Mouse (Mus musculus) erythroblast, embryonic 14.5 days (primary cell): ENCODE data around the gene Sfmbt1. TPM values are rescaled to one million over a fixed set of nuclear protein-coding genes. Genes with fewer than 3 reads are reported as not detected.

ENCODE experiments used
- H3K27me3 ChIP-seq: 2 replicates; pipeline ENCODE4 v1.6.1; 2012; ENCODE audit warnings: inconsistent platforms; ENCODE audit not compliant: control insufficient read depth
- H3K36me3 ChIP-seq: 2 replicates; pipeline ENCODE4 v1.6.1; 2012; ENCODE audit warnings: mild to moderate bottlenecking, inconsistent platforms; ENCODE audit not compliant: control insufficient read depth
- H3K4me1 ChIP-seq: 2 replicates; pipeline ENCODE4 v1.6.1; 2012; ENCODE audit warnings: inconsistent platforms; ENCODE audit not compliant: control insufficient read depth
- H3K4me3 ChIP-seq: replicated peaks from 2 replicates; pipeline ENCODE3; 2012; ENCODE audit warnings: moderate library complexity, mild to moderate bottlenecking, inconsistent platforms
- H3K9me3 ChIP-seq: 2 replicates; pipeline ENCODE4 v1.6.1; 2012; ENCODE audit warnings: low read length, inconsistent platforms, mixed read lengths; ENCODE audit not compliant: control insufficient read depth
- GATA1 ChIP-seq: IDR thresholded peaks from 2 replicates; pipeline ENCODE4 v1.6.1; 2012; ENCODE audit warnings: low read length, inconsistent platforms, mixed read lengths
- TAL1 ChIP-seq: IDR thresholded peaks from 3 replicates; pipeline ENCODE4 v1.6.1; 2012; ENCODE audit warnings: low read length, inconsistent platforms, mixed read lengths
- polyA plus RNA-seq: library from polyadenylated mRNA; stranded (reverse); fragments of >175 nt; gene quantifications from 2 replicates; pipeline ENCODE4 v1.2.3, GENCODE M21; 2012

Gene Sfmbt1
- polyA plus RNA-seq, 1 experiment = 0.13 TPM

DNA sequence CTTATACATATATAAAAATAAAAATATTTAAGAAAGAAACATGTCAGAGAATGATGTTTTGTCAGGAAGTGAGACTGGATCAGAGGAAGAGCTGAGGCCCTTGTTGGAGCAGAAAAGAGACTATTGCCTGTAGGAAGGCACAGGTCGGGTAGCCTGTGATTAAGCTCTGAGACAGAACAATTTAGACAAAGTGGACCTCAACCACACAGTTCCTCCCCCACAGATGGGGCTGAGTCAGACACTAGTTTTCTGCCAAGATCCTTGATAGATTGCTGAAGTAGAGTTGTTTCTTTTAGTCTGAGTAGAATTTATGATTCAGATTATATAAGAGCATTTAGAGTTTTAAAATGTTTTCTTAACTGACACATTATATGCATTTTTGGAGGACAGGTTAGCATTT lies 74.8 kb downstream of the Sfmbt1 start:
- H3K4me1 ChIP-seq = peaks cover 3% of the 10 kb centered on the region
- H3K36me3 ChIP-seq = peaks cover 84% of the 10 kb centered on the region
- TF ChIP-seq TAL1 (no peak), GATA1 (no peak)
- H3K4me3 ChIP-seq = no peak overlapping the region
- H3K27me3 ChIP-seq = no peaks in the 10 kb centered on the region
- no peaks in the 10 kb centered on the region for H3K9me3 ChIP-seq

DNA sequence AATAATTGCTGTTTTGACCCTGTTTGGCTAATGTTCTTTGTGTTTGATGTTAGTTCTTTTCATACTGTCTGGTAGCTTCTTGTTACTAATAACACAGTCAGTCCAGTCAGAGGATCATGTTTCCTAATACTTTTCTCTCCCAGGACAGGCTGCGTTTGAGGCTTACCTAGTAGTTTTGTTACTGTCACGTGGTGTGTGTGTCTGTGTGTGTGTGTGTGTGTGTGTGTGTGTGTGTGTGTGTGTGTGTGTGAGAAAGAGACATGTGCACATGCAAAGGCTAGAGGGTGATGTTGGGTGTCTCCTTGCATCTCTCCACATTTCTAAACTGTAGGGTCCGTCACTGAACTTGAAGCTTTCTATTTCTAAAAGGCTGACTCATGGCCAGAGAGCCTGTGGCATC lies 78.2 kb downstream of the Sfmbt1 start:
- Histone ChIP-seq H3K27me3 (no peaks in the 10 kb centered on the region), H3K4me3 (no peak overlapping the region), H3K9me3 (no peaks in the 10 kb centered on the region), H3K4me1 (peaks cover 3% of the 10 kb centered on the region), H3K36me3 (peaks cover 84% of the 10 kb centered on the region)
- TF ChIP-seq GATA1 (no peak), TAL1 (no peak)

DNA sequence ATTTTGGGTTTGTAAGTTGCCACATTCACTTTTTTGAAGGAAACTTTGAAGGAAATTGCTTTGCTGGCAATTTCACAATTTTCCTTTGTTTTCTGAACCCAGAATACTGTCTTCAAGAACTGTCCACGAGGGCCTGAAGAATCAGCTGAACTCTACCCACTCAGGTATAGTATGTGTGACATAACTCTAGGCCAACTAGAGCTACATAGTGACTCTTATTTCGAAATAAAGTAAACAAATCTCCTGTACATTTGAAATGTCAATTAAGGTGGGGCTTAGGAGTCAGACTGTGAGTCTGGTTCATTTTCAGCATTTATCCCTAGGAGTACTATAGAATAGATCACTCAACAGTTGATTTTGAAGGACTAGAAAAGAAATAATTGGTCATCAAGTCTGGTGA lies 87.1 kb downstream of the Sfmbt1 start:
- Histone ChIP-seq H3K36me3 (peaks cover 75% of the 10 kb centered on the region), H3K9me3 (no peaks in the 10 kb centered on the region), H3K27me3 (no peaks in the 10 kb centered on the region), H3K4me1 (no peaks in the 10 kb centered on the region), H3K4me3 (no peak overlapping the region)
- TF ChIP-seq TAL1 (no peak), GATA1 (no peak)

DNA sequence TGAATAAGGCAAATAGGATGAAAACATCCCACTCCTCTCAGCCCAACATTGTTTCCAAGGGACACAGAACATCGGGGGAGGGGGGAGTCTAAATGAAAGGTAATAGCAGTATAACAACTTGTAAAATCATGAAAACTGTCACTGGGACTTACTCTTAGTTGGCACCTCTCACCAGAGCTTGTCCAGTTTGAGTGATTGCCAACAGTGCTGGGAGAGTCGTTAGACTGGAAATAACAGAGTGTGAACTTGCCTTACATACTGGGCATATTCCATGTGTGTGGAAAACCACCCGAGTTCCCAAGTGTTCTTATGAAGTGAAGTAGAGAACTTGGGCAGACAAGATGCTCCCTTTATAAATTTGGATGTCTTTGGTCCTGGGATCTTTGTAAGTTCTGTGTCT lies 106.5 kb downstream of the Sfmbt1 start:
- Histone ChIP-seq H3K36me3 (peaks cover 56% of the 10 kb centered on the region), H3K9me3 (no peaks in the 10 kb centered on the region), H3K27me3 (no peaks in the 10 kb centered on the region), H3K4me3 (no peak overlapping the region), H3K4me1 (peaks cover 9% of the 10 kb centered on the region)
- no peak for TF ChIP-seq TAL1
- no peak for TF ChIP-seq GATA1

DNA sequence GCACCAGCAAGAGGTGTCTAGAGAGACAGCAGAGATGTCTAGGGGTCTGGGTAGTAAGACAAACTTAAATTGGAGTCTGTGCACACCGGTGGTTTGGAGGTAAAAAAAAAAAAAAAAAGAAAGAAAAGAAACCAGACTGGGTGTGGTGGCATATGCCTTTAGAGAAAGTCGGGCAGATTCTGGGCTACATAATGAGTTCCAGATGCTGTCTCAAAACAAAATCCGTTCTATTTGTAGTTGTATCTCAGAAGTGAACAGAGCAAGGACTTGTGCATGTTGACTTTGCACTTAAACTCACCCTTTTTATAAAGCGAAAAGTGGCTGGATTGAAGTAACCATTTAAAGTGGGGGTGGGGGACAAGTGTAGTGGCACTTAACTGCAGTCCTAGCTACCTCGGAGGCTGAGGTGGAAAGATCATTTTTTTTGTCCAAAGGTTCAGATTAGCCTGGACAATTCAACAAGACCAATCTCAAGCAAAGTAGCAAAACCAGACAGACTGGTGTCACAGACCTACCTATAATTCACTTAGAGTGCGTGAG lies 109.9 kb downstream of the Sfmbt1 start:
- TF ChIP-seq TAL1 (no peak), GATA1 (no peak)

DNA sequence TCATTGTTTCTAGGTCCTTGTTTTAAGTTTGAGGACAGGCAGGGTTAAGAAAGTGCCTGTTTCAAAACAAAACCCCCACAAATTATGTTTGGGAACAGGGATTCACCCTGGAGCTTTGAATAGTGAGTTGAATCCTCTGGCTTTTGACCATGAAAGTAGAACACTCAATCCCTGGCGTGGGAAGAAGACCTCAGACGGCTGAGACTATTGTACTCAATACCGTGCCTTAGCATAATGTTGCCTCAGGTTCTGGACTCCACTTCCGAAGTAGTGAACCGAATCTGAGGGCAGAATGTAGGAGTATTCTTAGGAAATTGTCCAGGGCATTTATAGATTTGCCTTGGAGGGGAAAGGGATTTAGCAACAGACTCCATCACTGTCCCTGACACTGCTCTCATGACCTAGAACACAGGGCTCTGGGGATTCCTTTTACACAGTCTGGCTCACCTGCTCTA lies 110.4 kb downstream of the Sfmbt1 start:
- H3K4me1 ChIP-seq = peaks cover 48% of the 10 kb centered on the region
- no peak for TF ChIP-seq TAL1
- no peak for TF ChIP-seq GATA1

More for the DNA sequence above, 109.9 kb downstream of the Sfmbt1 start:
- H3K36me3 ChIP-seq = peaks cover 24% of the 10 kb centered on the region
- H3K4me3 ChIP-seq = no peak overlapping the region
- no peaks in the 10 kb centered on the region for H3K9me3 ChIP-seq
- peaks cover 43% of the 10 kb centered on the region for H3K4me1 ChIP-seq
- no peaks in the 10 kb centered on the region for H3K27me3 ChIP-seq

DNA sequence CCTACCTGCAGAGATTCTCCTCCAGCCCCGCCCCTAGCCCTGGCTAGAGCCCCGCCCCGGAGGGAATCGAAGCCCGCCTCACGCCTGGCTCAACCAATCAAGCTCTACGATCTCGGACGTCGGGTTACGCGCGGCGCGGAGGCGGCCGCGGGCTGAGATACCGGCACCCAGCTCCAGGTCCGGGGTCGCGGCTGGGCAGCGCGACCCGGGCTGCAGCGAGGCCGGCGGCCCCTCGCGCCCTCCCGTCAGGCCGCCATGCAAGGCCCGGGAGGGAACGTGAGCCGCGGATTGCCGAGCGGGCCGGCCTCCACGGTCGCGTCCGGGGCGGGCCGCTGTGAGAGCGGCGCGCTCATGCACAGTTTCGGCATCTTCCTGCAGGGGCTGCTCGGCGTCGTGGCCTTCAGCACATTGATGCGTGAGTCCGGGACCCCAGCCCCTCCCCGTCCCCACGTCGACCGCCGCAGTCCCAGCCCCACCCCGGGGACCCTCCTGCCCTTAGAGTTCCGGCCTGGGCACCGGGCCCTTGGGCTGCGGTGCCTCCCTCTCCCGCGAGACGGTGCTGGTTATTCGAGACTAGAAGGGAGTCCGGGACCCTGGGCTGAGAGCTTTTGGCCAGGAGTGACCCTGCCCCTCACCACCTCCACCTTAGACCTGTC lies 111.0 kb downstream of the Sfmbt1 start, which contains the start of gene Tmem110:
Tmem110 (plus strand) TSS at position 115 of the 656 bp plus-strand sequence.
- Histone ChIP-seq H3K4me1 (peaks cover 54% of the 10 kb centered on the region), H3K9me3 (no peaks in the 10 kb centered on the region), H3K4me3 (peak within 1 kb of the TSS; percentile 70), H3K36me3 (peaks cover 13% of the 10 kb centered on the region), H3K27me3 (no peaks in the 10 kb centered on the region)
- no peak for TF ChIP-seq TAL1
- TF ChIP-seq GATA1 = no peak

More for the DNA sequence above, 110.4 kb downstream of the Sfmbt1 start:
- H3K9me3 ChIP-seq = no peaks in the 10 kb centered on the region
- H3K36me3 ChIP-seq = peaks cover 18% of the 10 kb centered on the region
- peak overlapping the region; percentile 70 for H3K4me3 ChIP-seq
- no peaks in the 10 kb centered on the region for H3K27me3 ChIP-seq

DNA sequence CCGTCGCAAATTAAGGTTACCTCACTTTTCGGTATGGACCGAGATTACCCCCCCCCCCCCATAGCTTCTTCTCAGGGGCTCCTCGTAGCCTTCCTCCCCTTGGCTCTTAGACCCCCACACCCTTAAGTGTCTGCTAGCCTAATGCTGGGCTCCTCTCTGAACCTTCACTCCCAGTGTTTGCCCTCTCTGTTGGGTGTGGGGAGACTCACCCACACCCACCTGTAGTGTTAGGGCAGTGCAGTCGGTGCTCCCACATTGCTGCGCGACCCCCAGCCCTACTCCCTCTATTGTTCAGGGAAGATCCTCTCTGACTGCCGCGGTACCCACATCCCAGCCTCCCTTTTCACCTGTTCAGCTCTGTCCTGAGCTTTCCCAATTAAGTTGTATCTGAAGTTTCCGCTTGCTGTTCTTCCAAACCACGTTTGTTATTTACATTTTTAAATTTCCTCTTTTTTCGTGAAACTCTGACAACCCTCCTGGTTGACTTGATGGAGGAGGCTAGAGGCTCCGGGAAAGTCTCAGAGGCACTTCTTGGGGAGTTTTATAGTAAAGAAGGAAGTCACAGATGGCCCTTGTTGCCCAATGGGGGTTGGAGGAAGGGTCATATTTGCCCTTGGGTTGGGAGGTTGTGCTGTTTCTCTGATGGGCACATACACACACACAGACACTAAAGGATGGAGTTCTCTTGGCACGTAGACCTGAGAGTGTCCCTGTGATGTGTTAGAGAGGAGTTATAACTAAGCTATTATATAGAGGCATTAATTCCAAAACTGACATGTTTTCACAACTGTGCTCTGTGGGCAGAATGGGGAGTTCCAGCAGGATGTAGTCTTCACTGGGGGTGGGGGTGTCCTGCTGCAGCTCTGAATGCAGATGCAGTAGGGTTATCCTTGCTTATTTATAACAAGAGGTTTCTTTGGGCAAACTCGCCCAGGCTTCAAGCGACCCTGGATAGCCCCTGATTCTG lies 111.8 kb downstream of the Sfmbt1 start:
- H3K9me3 ChIP-seq = no peaks in the 10 kb centered on the region
- peak overlapping the region; percentile 70 for H3K4me3 ChIP-seq
- peaks cover 58% of the 10 kb centered on the region for H3K4me1 ChIP-seq
- TF ChIP-seq TAL1 = no peak
- no peak for TF ChIP-seq GATA1
- H3K27me3 ChIP-seq = no peaks in the 10 kb centered on the region
- H3K36me3 ChIP-seq = peaks cover 10% of the 10 kb centered on the region

- Histone ChIP-seq H3K4me3 (peak overlapping the region; percentile 17), H3K27me3 (no peaks in the 10 kb centered on the region), H3K36me3 (peaks cover 8% of the 10 kb centered on the region), H3K9me3 (no peaks in the 10 kb centered on the region), H3K4me1 (peaks cover 62% of the 10 kb centered on the region)
- TF ChIP-seq GATA1 (no peak), TAL1 (no peak)
Observed at GRCm38 (mm10) chr14:30827480-30827879, 112.8 kb downstream of the Sfmbt1 start.
